Mouse (Mus musculus): ENCODE results near the gene Rlbp1.
A peak's percentile ranks its signal among the peaks of the same experiment; 100 is the strongest.

Gene Rlbp1

GRCm38 (mm10) chr7:79386422-79387133, at the start of gene Rlbp1:
TSS of gene Rlbp1 (minus strand) at chr7:79387048.
- DNase-seq (ENCODE audit: low read depth, low spot score): no peak

DNA sequence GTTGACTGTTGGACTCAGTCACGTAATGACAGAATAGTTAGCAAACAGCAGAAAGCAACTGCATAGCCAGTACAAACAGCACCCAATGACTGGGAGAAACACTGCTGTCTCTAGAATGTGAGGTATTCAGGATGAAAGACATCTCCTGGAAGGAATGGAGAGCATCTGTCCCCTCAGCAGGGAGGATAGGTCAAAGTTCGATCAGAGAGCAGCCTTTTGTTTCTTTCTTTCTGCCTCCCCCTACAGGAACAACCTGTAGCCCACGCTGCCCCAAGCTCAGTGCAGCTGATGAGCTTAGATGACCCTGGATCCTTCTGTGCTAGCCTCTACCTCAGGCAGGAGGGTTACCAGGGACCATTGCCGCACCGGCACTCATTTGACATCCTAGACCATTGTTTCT, 41.4 kb upstream of the Rlbp1 start:
- DNase-seq (ENCODE audit: low read depth, low spot score): no peak

- DNase-seq (ENCODE audit: low read depth, low spot score): no peak
Measured at GRCm38 (mm10) chr7:79425804-79426203, 39.0 kb upstream of the Rlbp1 start.

DNA sequence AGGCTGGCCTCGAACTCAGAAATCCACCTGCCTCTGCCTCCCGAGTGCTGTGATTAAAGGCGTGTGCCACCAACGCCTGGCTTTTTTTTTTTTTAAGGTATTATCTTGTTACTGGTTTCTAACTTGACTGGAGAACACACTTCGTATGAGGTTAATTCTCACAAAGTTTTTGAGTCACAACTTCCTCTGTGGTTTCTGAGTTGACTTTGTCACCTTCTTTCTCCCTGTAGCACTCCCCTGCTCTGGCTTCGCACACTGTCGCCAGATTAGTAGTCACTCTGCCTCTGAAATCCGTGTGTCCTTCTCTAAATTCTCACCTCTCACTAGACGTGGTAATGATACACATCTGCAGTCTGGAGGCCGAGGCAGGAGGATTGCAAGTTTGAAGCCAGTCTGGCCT, 36.0 kb upstream of the Rlbp1 start:
- DNase-seq (ENCODE audit: low read depth, low spot score): no peak

GRCm38 (mm10) chr7:79419950-79420349, 33.1 kb upstream of the Rlbp1 start:
- DNase-seq (ENCODE audit: low read depth, low spot score): no peak

- DNase-seq (ENCODE audit: low read depth, low spot score): no peak
Measured at GRCm38 (mm10) chr7:79414449-79415375, 27.9 kb upstream of the Rlbp1 start.

DNA sequence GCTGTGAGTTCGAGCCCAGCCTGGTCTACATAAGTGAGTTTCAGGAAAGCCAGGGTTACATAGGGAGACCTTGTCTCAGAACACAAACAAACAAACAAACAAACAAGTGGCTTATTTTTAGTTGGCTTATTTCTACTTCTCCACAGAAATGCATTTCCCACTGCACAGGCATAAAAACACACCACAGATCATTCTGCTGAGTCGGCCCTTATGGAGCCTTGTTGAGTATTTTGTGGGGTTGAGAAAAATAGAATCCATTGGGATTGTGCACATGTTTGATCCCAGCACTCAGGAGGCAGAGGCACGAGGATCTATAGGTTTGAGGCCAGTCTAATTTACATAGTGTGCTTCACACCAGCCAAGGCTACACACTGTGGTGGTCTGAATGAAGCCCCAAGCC, 13.4 kb upstream of the Rlbp1 start:
- no peak for DNase-seq (ENCODE audit: low read depth, low spot score)

DNA sequence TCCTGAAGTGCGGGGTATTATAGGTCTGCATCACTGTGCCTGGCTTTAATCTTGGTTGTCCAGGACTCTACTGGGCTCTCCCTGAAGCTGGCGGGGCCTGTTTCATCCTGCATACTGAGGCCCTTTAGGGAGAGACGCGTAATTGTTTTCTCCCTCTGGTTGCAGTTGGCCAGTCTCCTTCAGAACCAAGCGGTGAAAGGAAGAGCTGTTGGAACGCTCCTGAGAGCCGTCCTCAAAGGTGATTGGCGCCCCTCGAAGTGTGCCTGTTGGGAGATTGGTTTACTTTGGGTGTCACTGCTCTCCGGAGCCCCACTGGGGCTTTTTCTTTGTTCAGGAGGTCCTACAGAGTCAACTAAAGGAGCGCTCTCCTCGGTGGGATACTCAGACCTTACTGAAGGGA, 12.1 kb upstream of the Rlbp1 start:
- no peak for DNase-seq (ENCODE audit: low read depth, low spot score)

- DNase-seq (ENCODE audit: low read depth, low spot score): no peak
Measured at GRCm38 (mm10) chr7:79398426-79398825, 11.6 kb upstream of the Rlbp1 start.

GRCm38 (mm10) chr7:79397446-79397963, 10.7 kb upstream of the Rlbp1 start:
- no peak for DNase-seq (ENCODE audit: low read depth, low spot score)

DNA sequence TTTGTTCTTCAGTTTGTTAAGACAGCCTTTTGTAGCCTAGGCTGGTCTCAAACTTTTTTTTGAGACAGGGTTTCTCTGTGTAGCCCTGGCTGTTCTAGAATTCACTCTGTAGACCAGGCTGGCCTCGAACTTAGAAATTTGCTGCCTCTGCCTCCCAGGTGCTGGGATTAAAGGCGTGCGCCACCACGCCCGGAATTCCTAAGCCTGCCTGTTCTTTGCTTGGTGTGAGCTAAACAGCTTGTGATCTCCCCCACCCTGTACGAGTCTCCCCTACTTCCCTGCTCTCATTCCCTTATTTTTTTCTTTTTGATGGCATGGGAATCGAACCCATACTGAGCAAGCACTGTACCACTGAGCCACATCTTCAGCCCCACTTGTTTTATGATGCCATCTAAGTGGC, 8.3 kb upstream of the Rlbp1 start:
- no peak for DNase-seq (ENCODE audit: low read depth, low spot score)

GRCm38 (mm10) chr7:79394666-79395065, 7.8 kb upstream of the Rlbp1 start:
- DNase-seq (ENCODE audit: low read depth, low spot score): no peak

DNA sequence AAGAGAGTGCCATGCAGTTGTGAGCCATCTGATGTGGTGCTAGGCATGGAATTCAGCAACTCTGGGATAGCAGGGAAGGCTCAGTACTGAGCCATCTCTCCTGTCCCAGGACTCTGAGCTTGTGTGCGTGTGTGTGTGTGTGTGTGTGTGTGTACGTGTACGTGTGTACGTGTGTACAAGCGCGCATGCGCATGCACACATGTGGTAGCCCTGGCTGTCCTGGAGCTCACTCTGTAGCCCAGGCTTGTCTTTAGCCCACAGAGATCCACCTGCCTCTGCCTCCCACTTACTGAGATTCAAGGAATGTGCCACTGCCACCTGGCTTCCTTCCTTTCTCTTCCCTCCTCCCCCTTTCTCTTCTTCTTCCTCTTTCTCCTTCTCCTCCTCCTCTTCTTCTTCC, 7.1 kb upstream of the Rlbp1 start:
- no peak for DNase-seq (ENCODE audit: low read depth, low spot score)

- no peak for DNase-seq (ENCODE audit: low read depth, low spot score)
Measured at GRCm38 (mm10) chr7:79392860-79393513, 6.1 kb upstream of the Rlbp1 start.

- peak; percentile 89 for DNase-seq (ENCODE audit: low read depth, low spot score)
Measured at GRCm38 (mm10) chr7:79391883-79392649, 5.2 kb upstream of the Rlbp1 start, which contains the start of gene Fanci. TSS of gene Fanci (plus strand) at chr7:79391929.

DNA sequence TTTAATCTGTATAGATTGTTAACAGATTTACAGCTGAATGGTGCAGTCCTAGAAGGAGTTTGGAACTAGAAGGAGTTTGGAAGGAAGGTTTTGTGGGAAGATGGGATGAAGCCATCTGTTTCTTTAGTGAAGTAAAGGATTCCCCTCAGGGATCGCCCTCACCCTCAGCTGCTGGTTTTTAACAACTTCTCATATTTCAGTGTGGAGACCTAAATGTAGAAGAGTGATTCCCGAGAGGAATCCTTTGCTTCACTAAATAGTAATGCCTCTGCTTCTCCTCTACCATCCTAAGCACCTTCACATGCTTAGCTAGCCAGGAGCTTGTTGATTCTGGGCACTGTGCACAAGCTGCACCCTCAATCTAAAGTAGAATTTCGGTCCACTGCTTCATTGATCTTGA, 4.6 kb upstream of the Rlbp1 start:
- no peak for DNase-seq (ENCODE audit: low read depth, low spot score)

- DNase-seq (ENCODE audit: low read depth, low spot score): no peak
Measured at GRCm38 (mm10) chr7:79390141-79390708, 3.4 kb upstream of the Rlbp1 start.

- no peak for DNase-seq (ENCODE audit: low read depth, low spot score)
Measured at GRCm38 (mm10) chr7:79388671-79389206, 1.9 kb upstream of the Rlbp1 start.

DNA sequence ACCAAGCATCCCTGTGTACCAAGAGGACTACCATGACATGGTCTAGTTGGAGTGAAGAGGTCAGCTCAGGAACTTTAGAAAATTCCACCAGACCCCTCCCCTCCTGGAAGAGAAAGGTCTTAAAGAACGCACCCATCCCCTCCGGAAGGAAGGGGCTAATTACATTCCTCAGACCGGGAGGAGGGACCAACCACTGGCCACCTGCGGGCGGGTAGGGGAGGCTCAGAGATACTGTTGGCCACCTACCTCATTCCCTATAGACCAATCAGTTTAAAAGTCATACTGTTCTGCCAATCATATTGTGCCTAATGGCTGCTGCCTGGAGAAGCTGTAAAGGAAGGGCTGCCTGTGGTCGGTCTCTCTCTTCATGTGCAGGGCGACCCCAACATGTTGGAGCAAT, 1.1 kb upstream of the Rlbp1 start:
- no peak for DNase-seq (ENCODE audit: low read depth, low spot score)

- no peak for DNase-seq (ENCODE audit: low read depth, low spot score)
Measured at GRCm38 (mm10) chr7:79387140-79387539, 292 bp upstream of the Rlbp1 start.

All from brain, embryonic 18.5 days (tissue).